Mouse (Mus musculus) gastrocnemius, postnatal 14 days (tissue): Measurements from ENCODE around the gene Hydin. TPM values are rescaled to one million over a fixed set of nuclear protein-coding genes. Genes with fewer than 3 reads are reported as not detected.
A peak's percentile ranks its signal among the peaks of the same experiment; 100 is the strongest.
"Not testable (repeated sequence)": the region's sequence is repeated elsewhere in the genome, so short reads cannot be mapped to it uniquely, and the experiment has no call there.

Experiments
- DNase-seq: peaks from one replicate; pipeline ENCODE4 v3.0.0; 2021; ENCODE audit warnings: mixed read lengths
- intact Hi-C: fragments of 180-260 bp; cut with DNase I; formaldehyde crosslinking; loops from one replicate; pipeline ENCODE4 v1.15.1; 2025; ENCODE audit warnings: low total_unique reads
- total RNA-seq, 2 experiments: library from RNA; stranded (reverse); gene quantifications; 2 replicates each; pipeline ENCODE4 v1.2.3; 2021

Gene Hydin
- total RNA-seq, 2 experiments from 2014 or later, result 0.07 to 0.08 TPM

- intact Hi-C loops, result no loop called here
Measured at GRCm38 (mm10) chr8:110496286-110496685, 229.5 kb downstream of the Hydin start.

GRCm38 (mm10) chr8:110500253-110500652, 233.5 kb downstream of the Hydin start:
- intact Hi-C loops, result no loop called here
- DNase-seq, result no peak

More at GRCm38 (mm10) chr8:110496286-110496685, 229.5 kb downstream of the Hydin start:
- DNase-seq, result no peak

GRCm38 (mm10) chr8:110500661-110501060, 233.9 kb downstream of the Hydin start:
- no peak for DNase-seq
- intact Hi-C loops, result no loop called here

DNA sequence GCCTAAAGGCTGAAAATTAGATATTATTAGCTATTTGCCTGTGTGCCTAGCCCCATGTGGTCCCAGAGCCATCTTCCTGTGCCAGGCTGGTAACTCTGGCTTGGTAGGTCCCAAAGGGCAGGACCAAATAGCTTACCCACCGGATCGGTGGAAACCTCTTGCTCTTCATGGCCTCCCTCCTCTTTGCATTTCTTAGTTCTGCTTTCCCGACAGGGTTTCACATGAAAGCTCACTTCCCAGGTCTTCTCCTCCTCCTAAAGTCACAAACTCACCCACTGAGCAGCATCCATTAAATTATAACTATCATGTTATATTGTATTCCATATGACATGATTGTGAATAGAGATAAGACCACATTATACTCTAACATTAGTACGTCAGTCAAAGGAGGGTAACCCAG, 234.6 kb downstream of the Hydin start:
- intact Hi-C loops, result no loop called here

DNA sequence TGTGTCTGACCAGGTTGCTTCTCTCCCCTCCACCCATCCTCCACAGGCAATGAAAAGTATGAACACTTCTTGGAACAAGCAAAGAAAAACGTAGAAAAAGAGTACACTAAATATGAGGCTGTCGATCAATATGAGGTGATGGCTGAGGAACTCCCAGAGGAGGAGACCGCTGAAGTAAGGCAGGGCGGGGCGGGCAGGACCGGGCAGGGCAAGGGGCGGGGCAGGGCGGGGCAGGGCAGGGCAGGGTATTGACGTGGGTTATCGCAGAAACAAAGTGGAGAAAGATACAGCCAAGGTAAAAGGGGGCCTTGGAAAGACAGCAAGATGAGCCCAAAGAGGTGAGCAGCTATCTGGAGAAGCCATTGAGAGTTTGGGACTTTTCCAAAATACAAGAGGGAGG, 236.1 kb downstream of the Hydin start:
- intact Hi-C loops, result no loop called here
- no peak for DNase-seq

More for the DNA sequence above, 234.6 kb downstream of the Hydin start:
- DNase-seq, result no peak

DNA sequence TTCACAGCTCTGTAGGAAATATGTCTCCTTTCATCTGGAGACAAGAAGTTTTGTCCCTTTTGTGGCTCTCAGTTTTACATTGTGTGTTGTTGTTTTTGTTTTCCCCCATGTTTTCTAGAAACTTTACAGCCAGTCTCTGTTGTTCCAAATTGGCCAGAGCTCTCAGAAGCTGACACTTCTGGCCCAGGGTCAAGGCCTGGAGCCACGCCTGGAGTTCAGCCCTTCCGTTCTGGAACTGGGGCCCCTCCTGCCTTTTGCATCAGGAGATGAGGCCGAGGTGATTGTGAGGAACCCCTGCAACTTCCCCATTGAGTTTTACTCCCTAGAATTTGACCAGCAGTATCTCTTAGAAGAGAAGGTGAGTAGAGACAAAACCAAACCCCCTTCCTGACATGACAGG, 242.0 kb downstream of the Hydin start:
- DNase-seq, result peak; percentile 64
- intact Hi-C loops, result no loop called here

- intact Hi-C loops, result no loop called here
- DNase-seq, result no peak
Measured at GRCm38 (mm10) chr8:110519790-110520189, 253.0 kb downstream of the Hydin start.

GRCm38 (mm10) chr8:110521851-110522250, 255.1 kb downstream of the Hydin start:
- intact Hi-C loops, result no loop called here
- DNase-seq, result no peak

DNA sequence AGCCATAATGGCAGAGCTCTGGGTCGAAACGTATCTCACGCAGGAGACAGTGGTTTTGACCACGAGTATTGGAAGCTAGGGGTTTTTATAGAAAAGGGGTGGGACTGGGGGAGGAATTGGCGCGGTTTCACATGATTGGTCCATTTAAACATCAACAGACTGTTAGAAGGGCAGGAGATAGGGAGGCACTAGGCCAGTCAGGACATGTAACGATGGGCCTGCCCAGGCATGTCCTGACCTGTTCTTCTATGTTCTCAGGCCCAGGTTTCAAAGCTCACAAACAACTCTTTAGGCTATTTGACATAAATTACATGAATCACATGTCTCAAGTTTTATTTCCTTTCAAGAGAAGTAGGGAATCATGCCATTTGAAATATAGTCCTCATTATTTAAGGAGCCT, 255.7 kb downstream of the Hydin start:
- intact Hi-C loops, DNase-seq: not testable (repeated sequence)

DNA sequence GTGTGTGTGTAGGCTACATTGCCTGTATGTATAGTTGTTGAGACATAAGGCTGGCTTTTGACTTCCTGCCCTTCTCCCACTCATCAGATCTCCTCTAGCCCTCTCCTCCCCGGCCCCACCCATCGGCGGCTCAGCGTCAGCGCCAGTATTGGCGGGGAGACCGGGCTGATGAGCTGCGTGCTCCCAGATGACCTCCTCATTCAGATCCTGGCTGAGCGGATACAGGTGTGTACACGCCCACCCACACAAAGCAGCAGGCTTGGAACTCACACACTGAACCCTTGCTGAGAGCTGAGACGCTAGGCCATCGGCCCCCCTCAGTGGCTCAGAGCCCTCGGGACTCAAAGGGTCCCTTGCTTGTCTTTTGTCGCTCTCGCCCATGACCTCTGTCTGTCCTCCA, 256.2 kb downstream of the Hydin start:
- intact Hi-C loops, result no loop called here
- DNase-seq, result no peak

GRCm38 (mm10) chr8:110525229-110525628, 258.5 kb downstream of the Hydin start:
- intact Hi-C loops, result no loop called here
- no peak for DNase-seq

DNA sequence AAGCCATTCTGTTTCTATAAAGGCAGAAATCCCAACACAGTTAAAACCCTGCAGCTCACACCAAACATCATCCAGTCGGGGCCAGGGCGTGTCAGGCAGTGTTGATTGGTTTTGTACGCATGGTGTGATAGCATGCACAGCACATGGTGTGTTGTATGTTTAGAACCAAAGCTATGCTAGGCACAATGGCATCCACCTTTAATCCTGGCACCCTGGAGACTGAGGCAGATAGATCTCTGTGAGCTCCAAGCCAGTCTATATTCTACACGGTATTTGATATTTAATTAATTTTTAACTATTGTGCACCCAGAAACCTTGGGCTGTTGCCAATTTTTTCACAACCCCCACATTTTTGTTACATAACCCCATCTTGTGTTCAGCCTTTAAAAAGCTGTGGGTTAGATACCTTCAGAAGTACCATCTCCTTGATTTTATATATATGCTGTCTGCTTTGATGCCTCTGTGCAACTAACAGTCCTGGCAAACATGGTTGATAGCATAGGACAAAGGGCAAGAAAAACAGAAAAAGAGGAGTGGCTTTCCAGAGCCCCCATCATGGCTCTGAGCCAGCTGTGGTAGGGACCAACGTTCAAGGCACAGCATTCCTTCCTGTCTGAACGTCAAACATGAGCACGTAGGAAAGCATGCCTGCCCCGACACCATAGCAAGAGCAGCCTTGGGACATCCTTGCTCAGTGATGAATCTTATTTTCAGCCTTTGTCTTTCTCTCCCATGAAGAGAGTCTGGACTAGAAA, 263.4 kb downstream of the Hydin start:
- no peak for DNase-seq
- intact Hi-C loops, result no loop called here

DNA sequence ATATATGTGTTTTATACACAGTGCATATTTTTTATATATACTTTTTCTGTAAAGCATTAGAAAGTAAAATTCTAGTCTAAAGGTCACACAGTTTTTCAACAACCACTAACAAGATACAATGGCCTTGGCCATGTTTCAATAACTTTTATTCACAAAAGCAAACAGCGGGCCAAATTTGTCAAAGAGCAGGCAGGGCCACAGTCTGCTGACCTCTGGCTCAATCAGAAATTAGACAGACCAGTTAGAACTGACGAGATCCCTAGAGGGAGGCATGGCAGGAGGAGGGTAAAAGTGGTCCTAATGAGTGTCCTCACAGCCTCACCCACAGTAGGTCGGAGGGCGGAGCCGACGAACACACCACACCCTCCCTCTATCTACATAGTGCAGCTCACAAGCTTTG, 267.0 kb downstream of the Hydin start:
- no peak for DNase-seq
- intact Hi-C loops, result no loop called here

DNA sequence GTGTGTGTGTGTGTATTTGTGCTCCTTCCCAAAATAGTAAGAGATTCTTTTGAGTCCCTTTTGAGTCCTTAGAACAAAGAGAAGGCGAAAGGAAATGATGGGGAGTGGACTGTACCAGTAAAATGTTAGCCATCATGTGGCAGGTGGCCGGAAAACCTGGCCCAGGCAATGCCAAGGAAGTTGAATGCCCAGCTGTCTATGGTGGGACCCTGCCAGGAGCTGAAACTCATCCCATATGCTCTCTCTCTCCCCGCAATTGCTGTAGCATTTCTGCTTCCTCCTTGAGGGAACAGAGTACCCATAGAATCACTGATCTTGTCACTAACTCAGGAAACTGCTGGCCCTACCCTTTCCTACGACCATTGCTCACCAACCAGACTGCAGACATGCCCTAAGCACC, 271.1 kb downstream of the Hydin start:
- DNase-seq, result no peak

GRCm38 (mm10) chr8:110550343-110550742, 283.6 kb downstream of the Hydin start:
- no peak for DNase-seq
- intact Hi-C loops, result no loop called here

More for the DNA sequence above, 271.1 kb downstream of the Hydin start:
- intact Hi-C loops, result no loop called here

DNA sequence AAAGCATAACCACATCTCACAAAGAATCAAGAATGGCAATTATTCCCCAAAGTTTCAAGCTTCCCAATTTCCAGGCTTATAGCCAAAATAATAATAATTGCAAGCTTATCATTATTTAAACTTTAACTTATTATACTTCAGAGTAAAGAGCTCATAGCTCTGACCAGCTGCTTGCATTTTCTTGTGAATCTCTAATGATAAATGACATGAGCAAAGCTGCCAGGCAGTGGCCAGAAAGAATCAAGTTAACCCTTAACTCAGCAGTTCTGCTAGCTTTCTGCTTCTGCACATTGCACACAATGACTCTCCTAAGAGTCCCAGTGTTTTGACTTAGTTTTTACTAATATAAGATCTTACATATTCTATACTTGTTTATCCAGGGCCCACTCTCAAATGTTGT, 285.3 kb downstream of the Hydin start:
- not testable (repeated sequence) for DNase-seq

GRCm38 (mm10) chr8:110592641-110593040, 325.9 kb downstream of the Hydin start:
- DNase-seq, result no peak
- intact Hi-C loops, result no loop called here

More for the DNA sequence above, 285.3 kb downstream of the Hydin start:
- intact Hi-C loops, result not testable (repeated sequence)

DNA sequence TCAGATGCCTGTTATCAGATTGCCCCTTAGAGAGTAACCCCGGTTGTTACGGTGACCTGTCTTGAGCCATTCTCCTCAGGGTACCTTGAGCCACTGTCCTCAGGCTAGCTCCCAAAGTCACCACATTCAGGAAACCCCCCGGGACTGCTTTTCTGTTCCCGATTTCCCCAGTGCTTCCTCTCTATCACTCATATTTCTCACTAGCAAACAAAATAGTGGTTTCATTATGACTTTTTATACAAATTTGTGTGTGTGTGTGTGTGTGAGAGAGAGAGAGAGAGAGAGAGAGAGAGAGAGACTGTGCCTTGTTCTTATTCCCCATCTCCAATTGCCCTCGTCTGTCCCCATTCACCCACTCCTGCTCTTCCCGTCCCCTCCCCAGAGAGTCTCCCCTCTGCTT, 327.4 kb downstream of the Hydin start:
- DNase-seq, result no peak
- intact Hi-C loops, result no loop called here

DNA sequence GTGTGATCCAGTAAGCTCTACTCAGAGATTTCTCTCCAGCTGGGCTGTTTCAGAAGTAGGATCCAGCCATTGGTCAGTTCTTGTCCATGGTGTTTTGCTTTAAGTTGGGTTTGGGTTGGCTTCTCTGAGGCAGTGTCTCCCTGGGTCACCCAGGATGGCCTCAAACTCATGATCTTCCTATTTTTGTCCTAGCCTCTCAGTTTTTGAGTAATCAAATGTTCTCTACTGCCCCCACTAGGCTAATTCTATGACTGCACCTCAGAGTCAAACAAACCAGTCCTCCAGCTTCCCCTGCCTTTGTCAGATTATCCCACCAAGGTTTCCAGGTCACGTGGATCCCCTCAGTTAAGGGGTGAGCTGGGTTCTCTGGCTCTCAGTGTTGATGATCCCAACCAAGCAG, 337.8 kb downstream of the Hydin start:
- intact Hi-C loops, result no loop called here
- peak; percentile 23 for DNase-seq

DNA sequence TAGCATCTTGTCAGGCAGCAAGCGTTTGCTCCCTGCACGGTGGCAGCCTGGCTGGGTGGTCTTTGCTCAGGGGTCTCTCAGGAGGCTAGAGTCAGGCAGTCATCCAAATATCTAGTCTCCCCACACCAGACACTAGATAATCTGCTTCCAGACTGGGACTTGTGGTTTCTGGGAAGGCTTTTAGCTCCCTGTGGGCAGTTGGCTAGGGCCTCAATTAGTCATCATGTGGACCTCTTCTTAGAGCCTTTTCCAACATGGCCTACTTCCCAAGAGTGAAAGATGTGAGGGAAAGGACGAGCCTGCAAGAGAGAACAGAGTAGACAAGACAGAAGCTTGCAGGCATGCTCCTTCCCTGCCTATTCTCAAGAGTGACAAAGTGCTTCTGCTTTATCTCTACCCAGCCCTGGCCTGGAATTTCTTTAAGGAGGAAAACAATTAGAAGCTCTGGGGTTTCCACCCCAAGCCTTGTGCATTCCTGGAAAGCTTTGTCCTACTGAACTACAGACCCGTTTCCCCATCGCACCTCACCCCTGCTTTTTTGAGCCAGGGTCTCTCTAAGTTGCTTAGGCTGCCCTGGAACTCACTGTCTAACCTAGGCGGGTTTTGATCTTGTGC, 338.7 kb downstream of the Hydin start:
- intact Hi-C loops, result loop anchor here (5.0 kb wide), 1 partner anchor 893 kb away; no protein-coding TSS in a partner anchor
- no peak for DNase-seq

GRCm38 (mm10) chr8:110615730-110616129, 349.0 kb downstream of the Hydin start:
- DNase-seq, result no peak
- intact Hi-C loops, result no loop called here
